Mouse (Mus musculus) C2C12 (cell line): ENCODE data around the gene Oprm1.

Experiments
- CTCF ChIP-seq: IDR thresholded peaks from one replicate; pipeline ENCODE4 v1.5.1; 2011; ENCODE audit not compliant: control insufficient read depth, insufficient read depth, insufficient read length
- MYOD1 ChIP-seq: IDR thresholded peaks from one replicate; pipeline ENCODE4 v1.6.1; 2011; ENCODE audit warnings: low read depth; ENCODE audit not compliant: control insufficient read depth, insufficient read length

DNA sequence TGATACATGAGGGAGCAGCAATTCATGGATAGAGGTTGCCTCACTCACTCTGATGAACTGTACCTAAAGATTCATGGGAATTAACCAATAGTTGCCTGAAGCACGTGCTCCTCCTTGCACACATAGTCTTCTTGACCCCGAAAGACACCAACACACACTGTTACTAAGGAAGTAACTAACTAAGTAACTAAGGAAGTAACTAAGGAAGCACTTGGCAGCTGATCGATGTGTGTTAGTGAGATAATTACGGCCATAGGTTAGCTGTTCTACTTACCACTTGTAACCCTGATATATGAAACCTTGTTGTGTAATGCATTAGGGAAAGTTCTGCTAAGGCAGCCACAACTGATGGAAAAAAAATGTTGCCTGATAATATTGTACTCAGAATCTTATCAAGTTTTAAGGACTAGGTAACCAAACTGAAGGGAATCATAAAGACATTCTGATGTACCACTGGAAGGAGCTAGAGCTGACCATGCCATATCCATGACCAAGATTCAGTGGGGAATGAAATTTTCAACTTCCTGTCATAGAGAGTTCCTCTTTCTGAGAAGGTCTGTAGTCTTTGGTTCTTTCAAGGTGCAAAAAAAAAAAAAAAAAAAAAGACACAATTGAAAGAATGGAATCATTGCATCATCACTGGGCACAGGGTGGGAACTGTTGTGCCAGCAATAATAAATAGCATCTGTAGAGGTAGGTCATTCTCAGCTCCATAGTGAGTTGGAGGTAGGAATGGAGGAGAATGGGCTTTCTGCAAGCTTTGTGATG is 40.9 kb upstream of the Oprm1 start:
- TF ChIP-seq CTCF (no peak), MYOD1 (no peak)
